Mouse (Mus musculus): ENCODE measurements at regions not wholly inside any gene's neighbourhood (a gene's known extent, or its start where the extent isn't known, plus 50 kb on each side); places are given as distances from the start of the nearest gene placed in this dataset.
A peak's percentile ranks its signal among the peaks of the same experiment; 100 is the strongest.

- DNase-seq (ENCODE audit: low spot score), result no peak
These were observed 53.2 kb downstream of the Gpr6 start for GRCm38 (mm10) chr10:41018888-41019287.

GRCm38 (mm10) chr10:41016547-41016946 lies 55.5 kb downstream of the Gpr6 start:
- no peak for DNase-seq (ENCODE audit: low spot score)

GRCm38 (mm10) chr10:41015654-41016053 lies 56.4 kb downstream of the Gpr6 start:
- DNase-seq (ENCODE audit: low spot score), result no peak

- no peak for DNase-seq (ENCODE audit: low spot score)
These were observed 61.5 kb downstream of the Gpr6 start for GRCm38 (mm10) chr10:41010585-41010984.

- DNase-seq (ENCODE audit: low spot score), result no peak
These were observed 64.2 kb downstream of the Gpr6 start for GRCm38 (mm10) chr10:41007866-41008265.

- DNase-seq (ENCODE audit: low spot score), result no peak
These were observed 65.5 kb downstream of the Gpr6 start for GRCm38 (mm10) chr10:41006634-41007033.

- DNase-seq (ENCODE audit: low spot score), result no peak
These were observed 66.3 kb downstream of the Gpr6 start for GRCm38 (mm10) chr10:41005776-41006175.

- DNase-seq (ENCODE audit: low spot score), result no peak
These were observed 67.3 kb downstream of the Gpr6 start for GRCm38 (mm10) chr10:41004753-41005152.

GRCm38 (mm10) chr10:41004044-41004689 lies 67.9 kb downstream of the Gpr6 start:
- peak; percentile 68 for DNase-seq (ENCODE audit: low spot score)

GRCm38 (mm10) chr10:41003197-41003596 lies 68.9 kb downstream of the Gpr6 start:
- DNase-seq (ENCODE audit: low spot score), result no peak

- no peak for DNase-seq (ENCODE audit: low spot score)
These were observed 71.1 kb downstream of the Gpr6 start for GRCm38 (mm10) chr10:41000965-41001364.

- no peak for DNase-seq (ENCODE audit: low spot score)
These were observed 72.6 kb downstream of the Gpr6 start for GRCm38 (mm10) chr10:40999486-40999885.

GRCm38 (mm10) chr10:40998799-40999198 lies 73.3 kb downstream of the Gpr6 start:
- no peak for DNase-seq (ENCODE audit: low spot score)

- no peak for DNase-seq (ENCODE audit: low spot score)
These were observed 73.8 kb downstream of the Gpr6 start for GRCm38 (mm10) chr10:40998330-40998729.

- DNase-seq (ENCODE audit: low spot score), result no peak
These were observed 74.5 kb downstream of the Gpr6 start for GRCm38 (mm10) chr10:40997606-40998005.

Data from heart, adult 8-10 months (tissue).